Mouse (Mus musculus) intestine, postnatal 0 days (tissue): Measurements from ENCODE around the gene Smurf1. TPM values are rescaled to one million over a fixed set of nuclear protein-coding genes. Genes with fewer than 3 reads are reported as not detected.

Source experiments
- ATAC-seq: fragments of 200-750 bp; cut with Nextera tagmentation; 2 replicates; pipeline ENCODE4 v1.8.0; 2017; ENCODE audit warnings: mild to moderate bottlenecking, moderate TSS enrichment, moderate library complexity
- H3K27ac ChIP-seq: fragments of 300-500 bp; sonication (generic); 2 replicates; pipeline ENCODE4 v1.5.1; 2014; ENCODE audit warnings: mild to moderate bottlenecking, low read depth, low read length, moderate library complexity
- H3K27me3 ChIP-seq: fragments of 300-500 bp; sonication (generic); replicated peaks from 2 replicates; pipeline ENCODE4 v1.6.1; 2014; ENCODE audit warnings: low read length, mixed read lengths; ENCODE audit not compliant: control insufficient read depth, insufficient read depth
- H3K36me3 ChIP-seq: fragments of 300-500 bp; sonication (generic); 2 replicates; pipeline ENCODE4 v1.6.1; 2014; ENCODE audit warnings: mild to moderate bottlenecking, moderate library complexity; ENCODE audit not compliant: control insufficient read depth, insufficient read depth
- H3K4me1 ChIP-seq: fragments of 300-500 bp; sonication (generic); replicated peaks from 2 replicates; pipeline ENCODE4 v1.6.1; 2014; ENCODE audit warnings: antibody characterized with exemption, low read length, mixed read lengths; ENCODE audit not compliant: control insufficient read depth, insufficient read depth
- H3K4me2 ChIP-seq: fragments of 300-500 bp; sonication (generic); replicated peaks from 2 replicates; pipeline ENCODE4 v1.6.1; 2014; ENCODE audit warnings: low read depth, mild to moderate bottlenecking, moderate library complexity
- H3K4me3 ChIP-seq: fragments of 300-500 bp; sonication (generic); 2 replicates; pipeline ENCODE4 v1.5.1; 2014; ENCODE audit warnings: low read depth, low read length
- H3K9ac ChIP-seq: fragments of 300-500 bp; sonication (generic); 2 replicates; pipeline ENCODE4 v1.6.1; 2014; ENCODE audit warnings: mild to moderate bottlenecking, low read depth, low read length
- H3K9me3 ChIP-seq: fragments of 300-500 bp; sonication (generic); 2 replicates; pipeline ENCODE4 v1.6.1; 2016; ENCODE audit warnings: mixed run types; ENCODE audit not compliant: control insufficient read depth
- CTCF ChIP-seq: sonication (generic); IDR thresholded peaks from 2 replicates; pipeline ENCODE4 v1.5.1; 2016; ENCODE audit warnings: low read depth, mild to moderate bottlenecking, control low read depth, antibody characterized with exemption, moderate library complexity
- WGBS: fragments of 180-500 bp; shearing (Covaris S2); extraction: QIAGEN DNeasy Blood & Tissue Kit; methylation state at CpG from one replicate; pipeline ENCODE4 v1.1.7; 2014; 5-methylcytosine and 5-hydroxymethylcytosine counted together
- microRNA-seq: library from miRNA; unstranded; fragments of <30 nt; microRNA quantifications from one replicate; pipeline ENCODE4, GENCODE M21; 2016
- polyA plus RNA-seq: library from polyadenylated mRNA; unstranded; fragments of >200 nt; fragmentation: Nextera tagmentation; extraction: Ambion mirVana; gene quantifications from 2 replicates; pipeline ENCODE4 v1.2.1, GENCODE M21; 2015

The Smurf1 gene
- polyA plus RNA-seq, 1 experiment from 2014 or later = 7.4 TPM

- Histone ChIP-seq H3K36me3 (peaks cover 97% of the 10 kb centered on the region), H3K4me1 (no peaks in the 10 kb centered on the region), H3K27me3 (no peaks in the 10 kb centered on the region), H3K4me3 (no peak overlapping the region), H3K4me2 (no peak overlapping the region), H3K9ac (no peak overlapping the region), H3K27ac (no peak overlapping the region), H3K9me3 (no peaks in the 10 kb centered on the region)
- no peak for TF ChIP-seq CTCF
- WGBS = 89% methylated on average over 20 of the region's 20 CpGs
- no peak for ATAC-seq
Observed at GRCm38 (mm10) chr5:144828365-144829102, 137.1 kb downstream of the Smurf1 start.

Small RNA genes within 50 kb of the gene (microRNA-seq; reads per million reads assigned to microRNA genes)
- gene Mir7039 = not detected

Other genes starting within 250 kb of the Smurf1 start
- gene Tmem130, start 204.0 kb downstream of the Smurf1 start, polyA plus RNA-seq = 2.4 and 2.9 TPM in 2 replicates
- gene Trrap, start 198.1 kb downstream of the Smurf1 start, polyA plus RNA-seq = 20.0 and 24.3 TPM in 2 replicates
- gene Gm4871, start 66.9 kb upstream of the Smurf1 start, polyA plus RNA-seq = not detected in 2 replicates
- gene 1700018F24Rik, start 77.1 kb upstream of the Smurf1 start, polyA plus RNA-seq = not detected in 2 replicates
- 122 and 130 TPM in 2 replicates for gene Arpc1a, start 118.0 kb upstream of the Smurf1 start, polyA plus RNA-seq
- 0.08 and 0.13 TPM in 2 replicates for gene Kpna7, start 118.2 kb upstream of the Smurf1 start, polyA plus RNA-seq
- gene Arpc1b, start 148.4 kb upstream of the Smurf1 start, polyA plus RNA-seq = 573 and 610 TPM in 2 replicates
- gene Pdap1, start 174.4 kb upstream of the Smurf1 start, polyA plus RNA-seq = 49.4 and 55.5 TPM in 2 replicates
- gene Bud31, start 174.5 kb upstream of the Smurf1 start, polyA plus RNA-seq = 155 and 160 TPM in 2 replicates
- 9.3 and 9.9 TPM in 2 replicates for gene Ptcd1, start 201.3 kb upstream of the Smurf1 start, polyA plus RNA-seq
- gene Cpsf4, start 201.4 kb upstream of the Smurf1 start, polyA plus RNA-seq = 23.1 and 23.4 TPM in 2 replicates
- gene Atp5j2, start 226.2 kb upstream of the Smurf1 start, polyA plus RNA-seq = 765 and 832 TPM in 2 replicates
- 6.4 and 9.8 TPM in 2 replicates for gene Zkscan14, start 236.0 kb upstream of the Smurf1 start, polyA plus RNA-seq
- 4.1 and 4.6 TPM in 2 replicates for gene Zkscan5, start 238.7 kb upstream of the Smurf1 start, polyA plus RNA-seq